Mouse (Mus musculus): ENCODE data around the gene Arl14. TPM values are rescaled to one million over a fixed set of nuclear protein-coding genes. Genes with fewer than 3 reads are reported as not detected.

Arl14 gene
- polyA plus RNA-seq (2015; fragmentation: Nextera tagmentation; extraction: Ambion mirVana) = 1.9 and 3.0 TPM in 2 replicates

- ATAC-seq = peak; percentile 90
- Histone ChIP-seq H3K4me1 (replicated peaks) (no peaks in the 10 kb centered on the region), H3K27ac (0 out of 2 replicates have a peak within 1 kb of the TSS, but pooled peaks have one; percentile 29), H3K9me3 (no peaks in the 10 kb centered on the region), H3K4me3 (replicated peaks) (peak within 1 kb of the TSS; percentile 11), H3K9ac (no peak within 1 kb of the TSS), H3K4me2 (replicated peaks) (peak within 1 kb of the TSS; percentile 46), H3K27me3 (replicated peaks) (no peaks in the 10 kb centered on the region), H3K36me3 (no peaks in the 10 kb centered on the region)
- 48% methylated on average over 8 of the region's 8 CpGs for WGBS
Measured at GRCm38 (mm10) chr3:69221806-69222501, at the start of gene Arl14. Arl14 (plus strand) TSS chr3:69222419.

GRCm38 (mm10) chr3:69175229-69175628, 47.0 kb upstream of the Arl14 start:
- WGBS = 22% methylated on average over 1 of the region's 1 CpGs
- Histone ChIP-seq H3K27me3 (replicated peaks) (no peaks in the 10 kb centered on the region), H3K4me2 (replicated peaks) (no peak overlapping the region), H3K4me3 (replicated peaks) (no peak overlapping the region), H3K9me3 (no peaks in the 10 kb centered on the region), H3K4me1 (replicated peaks) (no peaks in the 10 kb centered on the region), H3K36me3 (no peaks in the 10 kb centered on the region), H3K9ac (no peak overlapping the region), H3K27ac (no peak overlapping the region)
- no peak for ATAC-seq

- WGBS = 76% methylated on average over 15 of the region's 15 CpGs
- no peaks in the 10 kb centered on the region for H3K9me3 ChIP-seq
Measured at GRCm38 (mm10) chr3:69177168-69177797, 44.9 kb upstream of the Arl14 start.

GRCm38 (mm10) chr3:69177914-69178313, 44.3 kb upstream of the Arl14 start:
- no peak overlapping the region for H3K9ac ChIP-seq
- H3K27ac ChIP-seq = no peak overlapping the region
- H3K27me3 ChIP-seq (replicated peaks) = no peaks in the 10 kb centered on the region
- H3K4me2 ChIP-seq (replicated peaks) = no peak overlapping the region
- H3K4me3 ChIP-seq (replicated peaks) = no peak overlapping the region
- no peaks in the 10 kb centered on the region for H3K36me3 ChIP-seq
- ATAC-seq = no peak
- H3K4me1 ChIP-seq (replicated peaks) = no peaks in the 10 kb centered on the region
- H3K9me3 ChIP-seq = no peaks in the 10 kb centered on the region

More at GRCm38 (mm10) chr3:69177168-69177797, 44.9 kb upstream of the Arl14 start:
- H3K9ac ChIP-seq = no peak overlapping the region
- no peaks in the 10 kb centered on the region for H3K4me1 ChIP-seq (replicated peaks)
- no peak overlapping the region for H3K4me3 ChIP-seq (replicated peaks)
- no peaks in the 10 kb centered on the region for H3K36me3 ChIP-seq
- no peak overlapping the region for H3K27ac ChIP-seq
- no peak for ATAC-seq
- H3K27me3 ChIP-seq (replicated peaks) = no peaks in the 10 kb centered on the region
- no peak overlapping the region for H3K4me2 ChIP-seq (replicated peaks)

- Histone ChIP-seq H3K4me3 (replicated peaks) (no peak overlapping the region), H3K36me3 (no peaks in the 10 kb centered on the region), H3K27me3 (replicated peaks) (no peaks in the 10 kb centered on the region), H3K27ac (no peak overlapping the region), H3K9me3 (no peaks in the 10 kb centered on the region), H3K4me2 (replicated peaks) (no peak overlapping the region), H3K9ac (no peak overlapping the region), H3K4me1 (replicated peaks) (no peaks in the 10 kb centered on the region)
- 79% methylated on average over 14 of the region's 14 CpGs for WGBS
- ATAC-seq = no peak
Measured at GRCm38 (mm10) chr3:69178365-69179004, 43.7 kb upstream of the Arl14 start.

GRCm38 (mm10) chr3:69181531-69181930, 40.7 kb upstream of the Arl14 start:
- WGBS = 90% methylated on average over 8 of the region's 8 CpGs
- Histone ChIP-seq H3K9me3 (no peaks in the 10 kb centered on the region), H3K4me3 (replicated peaks) (no peak overlapping the region), H3K4me2 (replicated peaks) (no peak overlapping the region), H3K27ac (no peak overlapping the region), H3K9ac (no peak overlapping the region), H3K36me3 (no peaks in the 10 kb centered on the region), H3K27me3 (replicated peaks) (no peaks in the 10 kb centered on the region), H3K4me1 (replicated peaks) (no peaks in the 10 kb centered on the region)
- no peak for ATAC-seq

- Histone ChIP-seq H3K9me3 (no peaks in the 10 kb centered on the region), H3K4me2 (replicated peaks) (no peak overlapping the region), H3K36me3 (no peaks in the 10 kb centered on the region), H3K4me3 (replicated peaks) (no peak overlapping the region), H3K27ac (no peak overlapping the region), H3K4me1 (replicated peaks) (no peaks in the 10 kb centered on the region), H3K27me3 (replicated peaks) (no peaks in the 10 kb centered on the region), H3K9ac (no peak overlapping the region)
- no peak for ATAC-seq
Measured at GRCm38 (mm10) chr3:69182225-69182624, 40.0 kb upstream of the Arl14 start.

- no peaks in the 10 kb centered on the region for H3K36me3 ChIP-seq
- H3K4me1 ChIP-seq (replicated peaks) = no peaks in the 10 kb centered on the region
- ATAC-seq = no peak
- H3K9ac ChIP-seq = no peak overlapping the region
- no peak overlapping the region for H3K4me3 ChIP-seq (replicated peaks)
- H3K9me3 ChIP-seq = no peaks in the 10 kb centered on the region
- no peak overlapping the region for H3K4me2 ChIP-seq (replicated peaks)
- no peak overlapping the region for H3K27ac ChIP-seq
- no peaks in the 10 kb centered on the region for H3K27me3 ChIP-seq (replicated peaks)
- WGBS = 71% methylated on average over 7 of the region's 7 CpGs
Measured at GRCm38 (mm10) chr3:69185244-69185643, 37.0 kb upstream of the Arl14 start.

- no peaks in the 10 kb centered on the region for H3K36me3 ChIP-seq
- no peak overlapping the region for H3K27ac ChIP-seq
- no peak overlapping the region for H3K9ac ChIP-seq
- no peaks in the 10 kb centered on the region for H3K4me1 ChIP-seq (replicated peaks)
- no peaks in the 10 kb centered on the region for H3K27me3 ChIP-seq (replicated peaks)
- ATAC-seq = no peak
- H3K4me3 ChIP-seq (replicated peaks) = no peak overlapping the region
- H3K4me2 ChIP-seq (replicated peaks) = no peak overlapping the region
- no peaks in the 10 kb centered on the region for H3K9me3 ChIP-seq
- WGBS = 73% methylated on average over 4 of the region's 4 CpGs
Measured at GRCm38 (mm10) chr3:69186031-69186430, 36.2 kb upstream of the Arl14 start.

- Histone ChIP-seq H3K9me3 (no peaks in the 10 kb centered on the region), H3K27me3 (replicated peaks) (no peaks in the 10 kb centered on the region), H3K4me2 (replicated peaks) (no peak overlapping the region), H3K9ac (no peak overlapping the region), H3K4me3 (replicated peaks) (no peak overlapping the region), H3K27ac (no peak overlapping the region), H3K4me1 (replicated peaks) (no peaks in the 10 kb centered on the region), H3K36me3 (no peaks in the 10 kb centered on the region)
- WGBS = 75% methylated on average over 16 of the region's 16 CpGs
- no peak for ATAC-seq
Measured at GRCm38 (mm10) chr3:69186643-69187042, 35.6 kb upstream of the Arl14 start.

- H3K4me3 ChIP-seq (replicated peaks) = no peak overlapping the region
- no peaks in the 10 kb centered on the region for H3K9me3 ChIP-seq
- WGBS = 79% methylated on average over 3 of the region's 3 CpGs
- H3K9ac ChIP-seq = no peak overlapping the region
- ATAC-seq = no peak
- no peaks in the 10 kb centered on the region for H3K36me3 ChIP-seq
- H3K4me2 ChIP-seq (replicated peaks) = no peak overlapping the region
- H3K4me1 ChIP-seq (replicated peaks) = no peaks in the 10 kb centered on the region
- H3K27me3 ChIP-seq (replicated peaks) = no peaks in the 10 kb centered on the region
- H3K27ac ChIP-seq = no peak overlapping the region
Measured at GRCm38 (mm10) chr3:69192995-69193394, 29.2 kb upstream of the Arl14 start.

- 0 out of 2 replicates have a peak, but pooled peaks have one; percentile 28 for ATAC-seq
- H3K4me3 ChIP-seq (replicated peaks) = no peak overlapping the region
- no peak overlapping the region for H3K4me2 ChIP-seq (replicated peaks)
- no peaks in the 10 kb centered on the region for H3K27me3 ChIP-seq (replicated peaks)
- no peak overlapping the region for H3K27ac ChIP-seq
- WGBS = 38% methylated on average over 9 of the region's 9 CpGs
- no peaks in the 10 kb centered on the region for H3K4me1 ChIP-seq (replicated peaks)
- no peak overlapping the region for H3K9ac ChIP-seq
- H3K36me3 ChIP-seq = no peaks in the 10 kb centered on the region
- H3K9me3 ChIP-seq = no peaks in the 10 kb centered on the region
Measured at GRCm38 (mm10) chr3:69194496-69194895, 27.7 kb upstream of the Arl14 start.
